Mouse (Mus musculus): ENCODE results near the gene Nsg2. TPM values are rescaled to one million over a fixed set of nuclear protein-coding genes. Genes with fewer than 3 reads are reported as not detected.

The Nsg2 gene
- polyA plus RNA-seq, 1 experiment from 2014 or later: 7.2 TPM

DNA sequence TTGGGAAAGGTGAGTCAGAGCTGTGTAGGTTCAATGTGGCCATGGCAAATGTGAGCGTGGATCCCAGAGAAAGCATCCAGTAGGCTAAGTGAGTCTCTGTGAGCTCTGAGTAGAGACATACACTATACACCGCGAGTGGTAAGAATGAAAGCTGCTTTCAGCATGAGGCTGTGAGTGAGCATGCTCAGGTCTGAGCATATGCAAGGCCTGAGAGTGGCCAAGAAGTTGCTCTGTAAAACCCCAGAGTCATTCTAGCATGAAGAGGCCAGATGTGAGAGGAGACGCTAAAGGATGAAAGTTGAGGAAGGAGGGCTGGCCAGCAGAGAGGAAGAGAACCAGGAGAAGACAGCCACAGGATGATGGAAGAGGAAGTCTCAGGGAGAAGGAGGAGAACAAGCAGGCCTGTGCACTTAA lies 12.8 kb downstream of the Nsg2 start:
- Histone ChIP-seq H3K27me3 (no peaks in the 10 kb centered on the region), H3K4me2 (no peak overlapping the region), H3K9me3 (no peaks in the 10 kb centered on the region), H3K4me1 (replicated peaks) (peaks cover 26% of the 10 kb centered on the region), H3K9ac (replicated peaks) (no peak overlapping the region), H3K36me3 (no peaks in the 10 kb centered on the region), H3K27ac (no peak overlapping the region), H3K4me3 (replicated peaks) (no peak overlapping the region)
- 77% methylated on average over 4 of the region's 4 CpGs for WGBS
- ATAC-seq (ENCODE audit: insufficient number of reproducible peaks, insufficient read depth, low FRiP score, low TSS enrichment, low read depth): no peak

DNA sequence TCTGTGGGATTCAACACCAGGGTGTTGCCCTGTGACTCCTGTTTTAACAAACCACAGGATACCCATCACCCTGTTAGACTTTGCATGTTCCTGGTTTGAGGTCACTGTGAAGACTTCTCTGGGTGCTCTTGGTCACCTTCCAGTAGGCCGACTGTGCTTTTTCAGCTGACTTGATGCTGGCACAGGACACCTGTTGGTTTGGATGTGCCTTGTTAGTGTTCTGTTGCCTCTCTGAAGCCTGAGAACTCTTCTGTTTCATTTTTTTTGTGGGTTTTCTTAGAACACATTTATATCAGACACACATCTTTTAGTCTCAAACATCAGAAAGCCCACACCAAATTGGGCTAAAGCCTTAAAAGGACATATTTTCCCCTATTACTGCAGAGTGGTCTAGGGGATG lies 13.3 kb downstream of the Nsg2 start:
- no peak overlapping the region for H3K4me3 ChIP-seq (replicated peaks)
- no peak overlapping the region for H3K4me2 ChIP-seq
- no peaks in the 10 kb centered on the region for H3K9me3 ChIP-seq
- H3K27me3 ChIP-seq: no peaks in the 10 kb centered on the region
- ATAC-seq (ENCODE audit: insufficient number of reproducible peaks, insufficient read depth, low FRiP score, low TSS enrichment, low read depth): no peak
- H3K4me1 ChIP-seq (replicated peaks): peaks cover 31% of the 10 kb centered on the region
- no peak overlapping the region for H3K27ac ChIP-seq
- no peaks in the 10 kb centered on the region for H3K36me3 ChIP-seq
- no peak overlapping the region for H3K9ac ChIP-seq (replicated peaks)
- 82% methylated on average over 1 of the region's 1 CpGs for WGBS

DNA sequence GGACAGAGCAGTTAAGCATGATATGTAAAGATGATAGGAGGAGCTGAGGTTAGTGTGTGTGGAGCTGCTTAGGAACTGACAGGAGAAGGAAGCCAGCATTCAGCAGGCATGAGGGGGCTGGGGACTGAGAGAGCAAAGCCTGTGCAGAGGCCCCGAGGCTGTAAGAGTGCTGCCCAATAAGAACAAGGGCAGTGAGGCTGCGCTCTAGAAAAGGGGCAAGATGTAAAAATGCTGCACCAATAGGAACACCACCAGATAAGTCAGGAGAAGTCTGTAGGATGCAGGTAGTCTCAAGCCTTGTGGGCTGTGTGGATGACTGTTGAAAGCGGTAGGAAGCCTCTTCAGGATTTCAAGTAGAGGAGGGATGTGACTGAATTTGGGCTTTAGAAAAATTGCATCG lies 17.9 kb downstream of the Nsg2 start:
- no peak overlapping the region for H3K27ac ChIP-seq
- H3K27me3 ChIP-seq: peaks cover 3% of the 10 kb centered on the region; the same call in 1 of the 2 replicates
- H3K4me2 ChIP-seq: peak overlapping the region; percentile 1; the same call in 1 of the 2 replicates
- no peaks in the 10 kb centered on the region for H3K36me3 ChIP-seq
- no peak overlapping the region for H3K4me3 ChIP-seq (replicated peaks)
- no peak overlapping the region for H3K9ac ChIP-seq (replicated peaks)
- H3K4me1 ChIP-seq (replicated peaks): peaks cover 26% of the 10 kb centered on the region
- ATAC-seq (ENCODE audit: insufficient number of reproducible peaks, insufficient read depth, low FRiP score, low TSS enrichment, low read depth): peak; percentile 26; the same call in 1 of the 2 replicates
- WGBS: 50% methylated on average over 4 of the region's 4 CpGs
- no peaks in the 10 kb centered on the region for H3K9me3 ChIP-seq

DNA sequence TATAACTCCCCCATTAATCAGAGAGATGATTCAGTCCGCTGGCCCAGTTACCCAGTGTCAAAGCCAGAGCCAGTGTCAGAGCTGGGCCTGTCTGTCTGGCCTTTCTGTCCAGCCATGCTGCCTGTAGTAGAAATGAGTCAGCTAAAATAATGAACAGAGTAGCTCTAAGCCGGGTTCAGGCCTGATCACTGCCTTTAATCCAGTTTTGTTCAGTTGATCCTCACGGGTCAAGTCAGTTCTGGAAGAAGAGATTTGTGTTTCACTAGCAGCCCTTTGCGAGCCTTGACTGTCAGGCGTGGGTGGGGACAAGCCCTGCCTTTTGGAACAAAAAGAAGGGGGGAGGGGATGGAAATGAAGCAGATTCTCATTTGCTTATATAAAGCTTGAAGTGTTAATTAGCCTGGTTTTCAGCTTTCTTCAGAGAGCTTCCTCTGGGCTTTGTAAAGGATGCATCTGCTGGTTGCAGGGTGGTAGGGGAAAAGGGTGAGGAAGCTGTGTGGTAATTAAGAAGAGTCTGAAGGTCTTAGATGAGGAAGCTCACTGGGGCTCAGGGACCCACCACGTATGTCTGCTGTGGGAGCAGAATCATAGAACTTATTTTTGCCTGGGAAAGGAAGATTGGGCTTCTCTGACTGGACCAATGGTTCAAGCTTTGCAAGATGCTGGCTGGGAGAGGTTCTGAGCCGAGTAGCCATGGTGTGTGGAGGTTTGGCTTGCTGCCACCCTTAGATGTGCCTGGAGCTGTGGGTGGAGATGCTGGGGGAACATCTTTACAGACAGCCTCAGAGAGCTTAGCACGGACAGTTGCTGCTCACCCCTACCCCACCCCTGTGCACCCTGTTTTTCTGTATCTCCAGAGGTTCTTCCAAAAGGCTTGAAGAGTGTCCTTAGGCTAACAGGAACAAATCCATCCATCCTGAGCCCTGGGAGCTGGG lies 20.0 kb downstream of the Nsg2 start:
- no peak overlapping the region for H3K27ac ChIP-seq
- H3K9ac ChIP-seq (replicated peaks): no peak overlapping the region
- ATAC-seq (ENCODE audit: insufficient number of reproducible peaks, insufficient read depth, low FRiP score, low TSS enrichment, low read depth): no peak
- H3K9me3 ChIP-seq: no peaks in the 10 kb centered on the region
- peaks cover 3% of the 10 kb centered on the region; the same call in 1 of the 2 replicates for H3K27me3 ChIP-seq
- no peak overlapping the region for H3K4me2 ChIP-seq
- H3K4me3 ChIP-seq (replicated peaks): no peak overlapping the region
- 36% methylated on average over 8 of the region's 8 CpGs for WGBS
- H3K36me3 ChIP-seq: no peaks in the 10 kb centered on the region
- H3K4me1 ChIP-seq (replicated peaks): peaks cover 37% of the 10 kb centered on the region

DNA sequence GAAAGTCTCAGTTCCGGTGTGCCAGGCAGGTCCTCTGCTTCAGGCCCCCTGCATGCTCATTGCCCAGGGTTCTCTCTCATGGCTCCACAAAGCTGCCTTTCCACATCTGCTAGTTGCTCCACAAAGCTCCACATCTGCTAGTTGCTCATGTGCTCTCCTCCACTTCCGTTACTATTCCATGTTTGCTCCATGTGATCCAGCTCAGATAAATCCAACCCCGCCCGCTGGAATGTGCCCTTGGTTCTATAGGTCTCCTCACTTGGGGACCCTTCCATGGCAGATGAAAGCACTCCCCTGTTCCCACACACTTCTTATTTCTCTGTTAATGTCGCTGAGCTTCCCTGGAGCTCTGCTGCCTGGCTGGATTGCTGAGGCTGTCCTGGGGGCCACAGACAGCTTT lies 26.4 kb downstream of the Nsg2 start:
- Histone ChIP-seq H3K27ac (no peak overlapping the region), H3K4me2 (no peak overlapping the region), H3K27me3 (no peaks in the 10 kb centered on the region), H3K36me3 (no peaks in the 10 kb centered on the region), H3K4me1 (replicated peaks) (peaks cover 30% of the 10 kb centered on the region), H3K9me3 (no peaks in the 10 kb centered on the region), H3K4me3 (replicated peaks) (no peak overlapping the region), H3K9ac (replicated peaks) (no peak overlapping the region)
- WGBS: 67% methylated on average over 5 of the region's 5 CpGs
- ATAC-seq (ENCODE audit: insufficient number of reproducible peaks, insufficient read depth, low FRiP score, low TSS enrichment, low read depth): peak; percentile 49; the same call in 1 of the 2 replicates

DNA sequence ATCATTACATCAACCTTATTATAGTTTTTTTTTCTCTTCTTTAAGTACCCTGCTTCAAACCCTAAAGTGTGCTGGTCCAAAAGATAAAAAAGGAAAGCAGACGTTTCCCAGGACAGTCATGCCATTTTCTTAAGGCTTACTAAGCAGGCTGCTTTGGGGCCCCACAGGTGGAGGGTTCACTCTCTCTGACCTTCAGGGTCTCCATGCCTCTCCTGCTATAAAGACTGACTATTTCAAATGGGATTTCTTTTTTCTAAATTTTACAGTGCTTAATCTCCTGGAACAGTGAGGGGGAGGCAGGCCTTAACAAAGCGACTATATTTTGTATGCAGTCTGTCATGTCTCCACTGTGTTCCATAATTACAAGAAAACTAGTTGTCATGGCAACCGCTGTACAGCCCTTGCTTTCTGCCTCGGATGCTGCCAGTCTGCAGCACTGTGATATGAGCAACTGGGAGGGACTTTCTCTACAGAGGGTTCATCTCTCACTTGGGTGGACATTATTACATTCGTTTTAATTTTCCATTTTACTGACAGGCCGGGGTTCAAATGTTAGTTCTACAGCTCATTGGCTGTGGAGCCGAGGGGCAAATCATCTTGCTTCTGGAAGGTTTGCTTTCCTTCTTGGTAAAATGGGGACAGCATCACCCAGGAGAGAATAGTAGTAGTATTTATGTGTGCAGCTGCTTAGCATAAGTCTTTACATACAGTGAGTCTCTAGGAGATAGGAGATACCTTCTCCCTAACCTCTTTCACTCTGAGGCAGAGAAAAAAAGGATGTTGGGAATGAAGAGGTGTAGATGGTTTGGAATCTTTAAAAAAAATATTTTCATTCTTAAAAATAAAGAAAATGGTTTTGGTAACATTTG lies 27.4 kb downstream of the Nsg2 start:
- no peak for ATAC-seq (ENCODE audit: insufficient number of reproducible peaks, insufficient read depth, low FRiP score, low TSS enrichment, low read depth)
- no peaks in the 10 kb centered on the region for H3K27me3 ChIP-seq
- no peak overlapping the region for H3K4me3 ChIP-seq (replicated peaks)
- H3K9me3 ChIP-seq: no peaks in the 10 kb centered on the region
- no peak overlapping the region for H3K4me2 ChIP-seq
- WGBS: 70% methylated on average over 7 of the region's 7 CpGs
- no peak overlapping the region for H3K9ac ChIP-seq (replicated peaks)
- H3K36me3 ChIP-seq: no peaks in the 10 kb centered on the region
- no peak overlapping the region for H3K27ac ChIP-seq
- H3K4me1 ChIP-seq (replicated peaks): peaks cover 30% of the 10 kb centered on the region

DNA sequence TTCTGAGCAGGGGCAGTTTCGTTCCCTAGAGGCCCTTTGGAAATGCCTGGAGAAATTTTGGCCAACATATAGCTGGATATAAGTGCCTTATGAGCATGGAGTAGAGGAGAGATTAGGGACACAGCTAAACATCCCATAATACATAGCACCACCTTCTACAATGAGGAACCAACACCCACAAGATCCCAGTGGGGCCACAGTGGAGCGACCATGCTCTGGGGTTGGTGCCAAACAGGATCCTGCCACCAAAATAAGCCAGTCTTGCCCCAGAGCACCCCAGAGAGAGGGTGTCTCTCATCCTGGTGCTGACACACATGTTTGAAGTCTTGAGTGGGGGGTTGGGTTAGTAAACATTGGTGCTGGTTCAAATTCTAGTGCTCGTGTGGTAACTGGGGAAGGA lies 28.3 kb downstream of the Nsg2 start:
- Histone ChIP-seq H3K4me1 (replicated peaks) (peaks cover 30% of the 10 kb centered on the region), H3K36me3 (no peaks in the 10 kb centered on the region), H3K4me2 (no peak overlapping the region), H3K27ac (no peak overlapping the region), H3K27me3 (no peaks in the 10 kb centered on the region), H3K9me3 (no peaks in the 10 kb centered on the region), H3K9ac (replicated peaks) (no peak overlapping the region), H3K4me3 (replicated peaks) (no peak overlapping the region)
- ATAC-seq (ENCODE audit: insufficient number of reproducible peaks, insufficient read depth, low FRiP score, low TSS enrichment, low read depth): no peak
- WGBS: 74% methylated on average over 3 of the region's 3 CpGs

DNA sequence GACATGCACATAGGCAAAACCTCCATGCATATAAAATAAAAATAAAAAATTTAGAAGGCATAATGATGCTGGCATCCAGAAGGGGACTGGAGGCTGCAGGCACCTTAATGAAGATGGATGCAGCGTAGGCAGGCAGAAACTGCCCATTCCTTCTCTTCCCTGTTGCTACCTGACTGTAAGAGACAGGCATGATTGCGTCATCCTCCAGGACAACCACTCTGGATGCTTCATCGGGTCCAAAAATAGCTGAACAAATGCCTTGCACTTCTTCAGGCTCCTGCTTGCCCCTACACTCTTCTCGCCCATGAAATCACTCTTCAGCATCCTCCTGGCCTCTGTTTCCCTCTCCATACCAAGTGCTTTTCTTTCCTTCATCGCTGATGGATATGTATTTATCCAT lies 29.1 kb downstream of the Nsg2 start:
- H3K27ac ChIP-seq: no peak overlapping the region
- H3K36me3 ChIP-seq: no peaks in the 10 kb centered on the region
- H3K9ac ChIP-seq (replicated peaks): no peak overlapping the region
- no peaks in the 10 kb centered on the region for H3K27me3 ChIP-seq
- no peaks in the 10 kb centered on the region for H3K9me3 ChIP-seq
- H3K4me3 ChIP-seq (replicated peaks): no peak overlapping the region
- H3K4me2 ChIP-seq: no peak overlapping the region
- H3K4me1 ChIP-seq (replicated peaks): peaks cover 24% of the 10 kb centered on the region
- no peak for ATAC-seq (ENCODE audit: insufficient number of reproducible peaks, insufficient read depth, low FRiP score, low TSS enrichment, low read depth)
- WGBS: 83% methylated on average over 5 of the region's 5 CpGs

DNA sequence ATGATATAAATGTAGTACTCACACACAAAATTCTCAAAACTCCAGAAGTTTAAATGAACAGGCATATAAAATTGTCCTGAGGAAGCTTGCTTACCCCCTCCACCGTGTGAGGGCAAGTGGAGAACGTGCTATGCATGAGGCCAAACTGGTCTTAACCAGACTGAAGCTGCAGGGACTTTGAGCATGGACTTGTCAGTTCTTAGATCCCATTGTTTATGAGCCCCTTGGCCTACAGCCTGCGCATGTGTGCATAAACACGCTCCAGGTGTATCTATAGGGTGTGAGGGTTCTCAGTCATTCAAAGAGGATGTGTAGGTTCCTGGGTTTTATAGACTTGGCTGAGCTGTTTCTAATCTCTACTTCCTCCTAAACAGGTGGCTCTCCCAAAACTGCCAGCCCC lies 31.1 kb downstream of the Nsg2 start:
- H3K27ac ChIP-seq: no peak overlapping the region
- H3K4me2 ChIP-seq: no peak overlapping the region
- WGBS: 44% methylated on average over 4 of the region's 4 CpGs
- no peaks in the 10 kb centered on the region for H3K9me3 ChIP-seq
- peaks cover 18% of the 10 kb centered on the region for H3K4me1 ChIP-seq (replicated peaks)
- no peaks in the 10 kb centered on the region for H3K27me3 ChIP-seq
- H3K4me3 ChIP-seq (replicated peaks): no peak overlapping the region
- H3K9ac ChIP-seq (replicated peaks): no peak overlapping the region
- ATAC-seq (ENCODE audit: insufficient number of reproducible peaks, insufficient read depth, low FRiP score, low TSS enrichment, low read depth): peak; percentile 79; the same call in 1 of the 2 replicates
- H3K36me3 ChIP-seq: no peaks in the 10 kb centered on the region

DNA sequence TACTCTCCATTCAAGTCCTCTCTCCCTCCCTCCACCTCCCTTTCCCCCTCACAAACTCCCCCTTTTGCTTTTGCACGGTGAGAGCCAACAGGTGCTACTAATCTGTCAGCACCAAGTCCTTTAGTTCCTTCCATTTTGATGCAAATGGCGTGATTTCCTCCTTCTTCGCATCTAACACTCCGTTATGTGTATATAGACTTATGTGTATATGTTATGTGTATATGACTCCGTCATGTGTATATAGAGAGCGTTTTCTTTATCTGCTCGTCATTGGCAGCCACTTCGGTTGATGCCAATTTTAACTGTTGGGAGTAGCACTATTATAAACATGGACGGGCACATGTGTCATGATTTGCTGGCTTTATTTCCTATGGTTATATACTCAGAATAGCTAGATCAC lies 31.8 kb downstream of the Nsg2 start:
- Histone ChIP-seq H3K27me3 (no peaks in the 10 kb centered on the region), H3K4me2 (no peak overlapping the region), H3K4me1 (replicated peaks) (peaks cover 13% of the 10 kb centered on the region), H3K9me3 (no peaks in the 10 kb centered on the region), H3K9ac (replicated peaks) (no peak overlapping the region), H3K4me3 (replicated peaks) (no peak overlapping the region), H3K27ac (no peak overlapping the region), H3K36me3 (no peaks in the 10 kb centered on the region)
- ATAC-seq (ENCODE audit: insufficient number of reproducible peaks, insufficient read depth, low FRiP score, low TSS enrichment, low read depth): no peak
- 79% methylated on average over 9 of the region's 9 CpGs for WGBS

DNA sequence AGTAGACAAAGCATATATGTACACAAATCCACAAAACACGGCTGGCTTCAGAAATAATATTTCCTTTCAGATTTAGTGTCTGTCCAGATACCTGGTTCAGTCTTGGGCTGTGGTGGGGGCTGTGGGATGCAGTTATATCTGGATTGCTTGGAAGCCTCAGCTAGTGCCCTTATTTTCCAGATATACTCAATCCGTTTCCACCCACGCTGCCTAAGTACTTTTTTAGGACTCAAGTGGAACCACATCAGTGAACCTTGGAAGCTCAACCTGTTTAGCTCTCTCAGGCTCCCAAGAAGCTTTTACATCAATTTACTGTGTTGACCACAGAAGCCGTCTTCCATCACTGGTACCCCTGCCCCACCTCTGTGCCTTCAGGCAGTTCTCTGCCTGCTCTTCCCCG lies 35.6 kb downstream of the Nsg2 start:
- Histone ChIP-seq H3K9me3 (no peaks in the 10 kb centered on the region), H3K4me3 (replicated peaks) (no peak overlapping the region), H3K4me2 (no peak overlapping the region), H3K27ac (no peak overlapping the region), H3K36me3 (no peaks in the 10 kb centered on the region), H3K4me1 (replicated peaks) (peaks cover 21% of the 10 kb centered on the region), H3K9ac (replicated peaks) (no peak overlapping the region), H3K27me3 (no peaks in the 10 kb centered on the region)
- ATAC-seq (ENCODE audit: insufficient number of reproducible peaks, insufficient read depth, low FRiP score, low TSS enrichment, low read depth): no peak
- WGBS: 74% methylated on average over 5 of the region's 5 CpGs

Measured in limb, embryonic 12.5 days (tissue).